Mouse (Mus musculus) ES-E14 (cell line): ENCODE data around the gene Dtnb. TPM values are rescaled to one million over a fixed set of nuclear protein-coding genes. Genes with fewer than 3 reads are reported as not detected.

ENCODE experiments used
- DNase-seq: peaks from one replicate; pipeline ENCODE4 v3.0.0-alpha.2; 2013; ENCODE audit warnings: low read depth, low spot score
- H3K27ac ChIP-seq: 2 replicates; pipeline ENCODE4 v1.5.1; 2012; ENCODE audit warnings: low read depth, mild to moderate bottlenecking, low read length, moderate library complexity, mixed read lengths; ENCODE audit not compliant: poor library complexity, insufficient read depth, severe bottlenecking
- H3K36me3 ChIP-seq: 2 replicates; pipeline ENCODE4 v1.6.1; 2012; ENCODE audit warnings: mild to moderate bottlenecking, low read length, moderate library complexity, mixed read lengths; ENCODE audit not compliant: control insufficient read depth, poor library complexity, insufficient read depth, severe bottlenecking
- H3K4me1 ChIP-seq, 2 experiments: fragments of 150-350 bp in 1 of 2; sonication (generic) in 1 of 2; 2 replicates each; pipeline ENCODE4 v1.6.1; 2012; ENCODE audit warnings: low read length in 2 of 2, mild to moderate bottlenecking in 1 of 2, mixed read lengths in 1 of 2; ENCODE audit not compliant: control insufficient read depth in 2 of 2, insufficient read depth in 2 of 2, poor library complexity in 1 of 2
- H3K4me3 ChIP-seq, 2 experiments: fragments of 150-350 bp in 1 of 2; sonication (generic) in 1 of 2; 2 replicates each; pipeline ENCODE4 v1.5.1; 2012; ENCODE audit warnings: low read length in 2 of 2, low read depth in 1 of 2, mild to moderate bottlenecking in 1 of 2, mixed read lengths in 1 of 2; ENCODE audit not compliant: insufficient read depth in 1 of 2, poor library complexity in 1 of 2, severe bottlenecking in 1 of 2
- H3K9ac ChIP-seq: 2 replicates; pipeline ENCODE4 v1.6.1; 2012; ENCODE audit warnings: low read depth, mild to moderate bottlenecking, low read length, mixed read lengths; ENCODE audit not compliant: poor library complexity, insufficient read depth, severe bottlenecking
- H3K9me3 ChIP-seq: fragments of 150-350 bp; sonication (generic); 2 replicates; pipeline ENCODE4 v1.6.1; 2012; ENCODE audit warnings: low read depth, mild to moderate bottlenecking, low read length; ENCODE audit not compliant: control insufficient read depth, insufficient read depth
- CHD2 ChIP-seq: IDR thresholded peaks from 2 replicates; pipeline ENCODE4 v1.6.1; 2014; ENCODE audit warnings: mild to moderate bottlenecking, low read depth, low read length, inconsistent platforms
- HCFC1 ChIP-seq: IDR thresholded peaks from 2 replicates; pipeline ENCODE4 v1.6.1; 2012; ENCODE audit warnings: low read length, inconsistent platforms, borderline replicate concordance; ENCODE audit not compliant: insufficient read depth
- MAFK ChIP-seq: IDR thresholded peaks from 2 replicates; pipeline ENCODE4 v1.6.1; 2014; ENCODE audit warnings: mild to moderate bottlenecking, low read depth, low read length, inconsistent platforms; ENCODE audit not compliant: insufficient read depth
- ZC3H11A ChIP-seq: IDR thresholded peaks from 2 replicates; pipeline ENCODE4 v1.6.1; 2012; ENCODE audit warnings: low read depth, mild to moderate bottlenecking, inconsistent platforms, low read length, borderline replicate concordance
- ZNF384 ChIP-seq: IDR thresholded peaks from 2 replicates; pipeline ENCODE4 v1.6.1; 2012; ENCODE audit warnings: low read depth, low read length, inconsistent platforms
- in situ Hi-C, 2 experiments: fragments of 600-800 bp; cut with MboI; formaldehyde crosslinking; loops; one replicate each; pipeline ENCODE4 v1.15.1; 2025; ENCODE audit warnings: low sequenced_read_pairs in 2 of 2, inconsistent platforms in 1 of 2; ENCODE audit not compliant: unreplicated experiment in 2 of 2
- total RNA-seq: library from RNA; depleted of rRNA; stranded (reverse); fragments of 300-350 nt; gene quantifications from 2 replicates; pipeline ENCODE4 v1.2.3, GENCODE M21; 2012

Gene Dtnb
- total RNA-seq, 1 experiment: 31.2 TPM

GRCm38 (mm10) chr12:3626880-3627279 lies 54.7 kb downstream of the Dtnb start:
- no peak for DNase-seq
- in situ Hi-C loops: no loop called here
- Histone ChIP-seq H3K4me1 (peaks cover 0 to 5% of the 10 kb centered on the region in 2 experiments; a peak in 1 of 4 replicates), H3K36me3 (no peaks in the 10 kb centered on the region), H3K9me3 (no peaks in the 10 kb centered on the region), H3K9ac (no peak overlapping the region), H3K27ac (no peak overlapping the region), H3K4me3 (no peak overlapping the region)
- TF ChIP-seq MAFK (no peak), ZNF384 (no peak), CHD2 (no peak), ZC3H11A (no peak), HCFC1 (no peak)

- no peaks in the 10 kb centered on the region for H3K4me1 ChIP-seq
- no peak overlapping the region for H3K9ac ChIP-seq
- H3K36me3 ChIP-seq: no peaks in the 10 kb centered on the region
- H3K27ac ChIP-seq: no peak overlapping the region
- in situ Hi-C loops: no loop called here
- H3K4me3 ChIP-seq: no peak overlapping the region
- H3K9me3 ChIP-seq: no peaks in the 10 kb centered on the region
- TF ChIP-seq CHD2 (no peak), ZC3H11A (no peak), MAFK (no peak), ZNF384 (no peak), HCFC1 (no peak)
- no peak for DNase-seq
These were observed 69.8 kb downstream of the Dtnb start for GRCm38 (mm10) chr12:3641931-3642330.

GRCm38 (mm10) chr12:3656799-3657198 lies 84.6 kb downstream of the Dtnb start:
- H3K4me3 ChIP-seq: no peak overlapping the region
- no peak overlapping the region for H3K9ac ChIP-seq
- H3K9me3 ChIP-seq: no peaks in the 10 kb centered on the region
- H3K36me3 ChIP-seq: peaks cover 3% of the 10 kb centered on the region; the same call in 1 of the 2 replicates
- in situ Hi-C loops: no loop called here
- H3K4me1 ChIP-seq: peaks cover 2 to 5% of the 10 kb centered on the region in 2 experiments; a peak in 2 of 4 replicates
- DNase-seq: no peak
- TF ChIP-seq CHD2: no peak
- no peak overlapping the region for H3K27ac ChIP-seq

- Histone ChIP-seq H3K9ac (no peak overlapping the region), H3K4me3 (no peak overlapping the region), H3K4me1 (peaks cover 5 to 6% of the 10 kb centered on the region in 2 experiments; a peak in 3 of 4 replicates), H3K27ac (no peak overlapping the region), H3K36me3 (peaks cover 3% of the 10 kb centered on the region; the same call in 1 of the 2 replicates), H3K9me3 (no peaks in the 10 kb centered on the region)
- TF ChIP-seq ZC3H11A (no peak), MAFK (no peak), ZNF384 (no peak), HCFC1 (no peak), CHD2 (no peak)
- in situ Hi-C loops: no loop called here
- DNase-seq: no peak
These were observed 85.1 kb downstream of the Dtnb start for GRCm38 (mm10) chr12:3657234-3657633.

GRCm38 (mm10) chr12:3657786-3658185 lies 85.6 kb downstream of the Dtnb start:
- Histone ChIP-seq H3K36me3 (peaks cover 3% of the 10 kb centered on the region; the same call in 1 of the 2 replicates), H3K4me3 (no peak overlapping the region), H3K27ac (no peak overlapping the region), H3K9ac (no peak overlapping the region), H3K4me1 (peaks cover 5 to 6% of the 10 kb centered on the region in 2 experiments; a peak in 3 of 4 replicates), H3K9me3 (no peaks in the 10 kb centered on the region)
- TF ChIP-seq MAFK (no peak), ZC3H11A (no peak), CHD2 (no peak), HCFC1 (no peak), ZNF384 (no peak)
- DNase-seq: no peak
- in situ Hi-C loops: no loop called here
